Mouse (Mus musculus): ENCODE measurements around the gene Grcc10. TPM values are rescaled to one million over a fixed set of nuclear protein-coding genes. Genes with fewer than 3 reads are reported as not detected.

The Grcc10 gene
- polyA plus RNA-seq, 1 experiment from 2014 or later = 519 TPM

DNA sequence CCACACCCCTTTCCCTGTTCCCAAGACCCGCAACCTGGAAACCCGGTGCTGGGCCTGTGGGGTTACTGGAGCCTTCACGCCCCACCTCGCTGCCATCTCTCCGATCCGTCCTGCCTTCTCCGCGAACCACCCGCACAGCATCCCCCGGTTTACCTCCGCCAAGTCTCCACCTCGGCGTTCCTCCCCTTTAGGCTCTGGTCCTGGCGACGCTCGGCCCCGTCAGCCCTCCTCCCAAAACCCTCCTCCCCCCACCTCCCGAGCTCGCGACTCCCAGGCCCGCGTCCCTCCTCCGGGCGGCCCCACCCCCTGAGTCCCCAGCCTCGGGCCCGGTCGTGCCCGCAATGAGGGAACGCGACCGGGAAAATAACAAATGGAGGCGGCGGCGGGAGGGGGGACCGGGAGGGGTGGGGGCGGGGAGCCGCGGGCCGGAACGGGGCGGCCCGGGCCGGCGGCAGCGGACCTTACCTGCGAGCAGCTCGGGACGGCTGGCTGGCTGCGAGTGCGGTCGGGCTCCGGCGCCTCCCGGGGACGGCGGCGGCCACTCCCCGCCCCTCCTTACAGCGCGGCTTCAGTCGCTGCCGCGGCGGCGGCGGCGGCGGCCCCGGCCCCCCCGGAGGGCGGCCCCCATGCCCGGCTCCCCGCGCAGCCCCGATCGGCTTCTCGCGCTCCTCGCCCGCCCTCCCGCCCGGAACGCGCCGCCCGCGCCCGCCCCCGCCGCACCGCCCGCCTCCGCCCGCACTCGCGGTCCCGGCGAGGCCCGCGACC lies 14.8 kb upstream of the Grcc10 start, which contains the start of the genes Gm45234 and Atn1:
Gene Gm45234 (minus strand): TSS at position 191 of the 765 bp plus-strand sequence.
Gene Atn1 (minus strand): TSS at position 694 of the 765 bp plus-strand sequence.
- H3K4me2 ChIP-seq = peak within 1 kb of the TSS; percentile 75
- no peaks in the 10 kb centered on the region; the same call in 1 of the 2 replicates for H3K27me3 ChIP-seq
- H3K36me3 ChIP-seq = peaks cover 15% of the 10 kb centered on the region; the same call in 1 of the 2 replicates
- H3K9ac ChIP-seq = peak within 1 kb of the TSS; percentile 96
- peak within 1 kb of the TSS; percentile 97 for H3K27ac ChIP-seq
- peak; percentile 73 for ATAC-seq (replicated peaks; ENCODE audit: low FRiP score)
- under 1% methylated on average over 64 of the region's 100 CpGs for WGBS
- peaks cover 56% of the 10 kb centered on the region for H3K4me1 ChIP-seq
- H3K4me3 ChIP-seq (replicated peaks) = peak within 1 kb of the TSS; percentile 85
- no peaks in the 10 kb centered on the region for H3K9me3 ChIP-seq (replicated peaks)

DNA sequence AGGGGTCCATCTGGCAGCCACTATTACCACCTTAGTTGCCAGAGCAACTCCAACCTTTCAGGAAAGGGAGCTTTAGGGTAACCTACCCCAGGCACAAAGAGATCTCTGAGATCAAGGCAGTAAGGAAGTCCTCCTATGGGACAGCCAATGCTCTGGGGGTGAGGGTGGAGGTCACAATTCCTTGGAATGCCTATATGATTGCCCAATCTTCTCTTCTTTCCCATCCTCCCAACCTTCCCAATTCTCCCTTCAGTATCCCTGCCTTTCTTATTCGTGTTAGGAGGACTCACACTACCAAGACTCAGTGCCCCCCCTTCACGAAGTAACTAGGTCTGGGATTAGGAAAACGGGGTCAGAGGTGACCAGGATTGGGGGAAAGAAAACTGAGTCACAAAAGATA lies 14.1 kb upstream of the Grcc10 start:
- no peaks in the 10 kb centered on the region for H3K9me3 ChIP-seq (replicated peaks)
- peak overlapping the region; percentile 85 for H3K4me3 ChIP-seq (replicated peaks)
- H3K36me3 ChIP-seq = peaks cover 16% of the 10 kb centered on the region; the same call in 1 of the 2 replicates
- H3K4me2 ChIP-seq = peak overlapping the region; percentile 75
- ATAC-seq (replicated peaks; ENCODE audit: low FRiP score) = no peak
- H3K4me1 ChIP-seq = peaks cover 59% of the 10 kb centered on the region
- H3K9ac ChIP-seq = peak overlapping the region; percentile 96
- no peaks in the 10 kb centered on the region; the same call in 1 of the 2 replicates for H3K27me3 ChIP-seq
- H3K27ac ChIP-seq = peak overlapping the region; percentile 97
- 3% methylated on average over 3 of the region's 3 CpGs for WGBS

DNA sequence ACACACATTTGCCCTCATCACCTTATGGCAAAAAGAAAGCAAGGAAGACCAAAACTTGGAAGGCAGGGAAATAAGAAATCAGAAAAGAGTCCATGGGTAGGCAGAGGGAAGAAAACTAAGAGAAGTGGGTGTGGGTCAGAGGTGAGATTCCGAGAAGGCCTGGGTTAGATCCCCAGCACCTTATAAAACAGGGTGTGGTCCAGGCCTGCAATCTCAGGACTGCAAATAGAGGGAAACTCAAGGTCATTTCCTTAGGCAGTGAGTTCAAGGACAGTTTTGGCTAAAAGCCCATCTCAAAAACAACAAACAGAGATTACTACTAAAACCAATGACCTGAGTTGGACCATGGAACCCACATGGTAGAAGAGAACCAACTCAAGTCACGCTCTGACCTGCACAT lies 12.7 kb upstream of the Grcc10 start:
- Histone ChIP-seq H3K36me3 (peaks cover 24% of the 10 kb centered on the region), H3K4me3 (replicated peaks) (no peak overlapping the region), H3K9me3 (replicated peaks) (no peaks in the 10 kb centered on the region), H3K9ac (no peak overlapping the region), H3K4me2 (peak overlapping the region; percentile 75; the same call in 1 of the 2 replicates), H3K27ac (no peak overlapping the region), H3K27me3 (no peaks in the 10 kb centered on the region), H3K4me1 (peaks cover 50% of the 10 kb centered on the region)
- no peak for ATAC-seq (replicated peaks; ENCODE audit: low FRiP score)
- 89% methylated on average over 2 of the region's 2 CpGs for WGBS

DNA sequence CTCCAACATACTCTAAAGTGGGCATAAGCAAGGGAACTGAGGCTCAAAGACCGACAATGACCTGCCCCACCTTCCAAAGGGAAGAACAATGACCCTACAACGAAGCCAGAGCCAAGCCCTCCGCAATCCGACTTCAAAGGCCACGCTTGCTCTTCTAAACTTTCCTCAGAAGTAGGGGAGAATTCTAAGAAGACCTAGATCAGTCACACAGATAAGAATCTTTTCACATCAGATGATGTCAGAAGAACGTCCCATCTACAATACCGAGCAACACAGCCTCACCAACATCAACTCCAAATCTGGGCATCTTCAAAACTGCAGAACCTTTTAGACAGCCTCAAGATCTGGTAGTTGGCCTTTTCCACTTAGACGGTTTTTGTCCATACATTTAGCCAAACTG lies 9.2 kb upstream of the Grcc10 start:
- peaks cover 52% of the 10 kb centered on the region for H3K36me3 ChIP-seq
- ATAC-seq (replicated peaks; ENCODE audit: low FRiP score) = no peak
- 82% methylated on average over 8 of the region's 8 CpGs for WGBS
- no peak overlapping the region for H3K4me2 ChIP-seq
- H3K27ac ChIP-seq = no peak overlapping the region
- no peak overlapping the region for H3K4me3 ChIP-seq (replicated peaks)
- H3K9me3 ChIP-seq (replicated peaks) = no peaks in the 10 kb centered on the region
- H3K27me3 ChIP-seq = no peaks in the 10 kb centered on the region
- H3K4me1 ChIP-seq = peaks cover 51% of the 10 kb centered on the region
- H3K9ac ChIP-seq = no peak overlapping the region

DNA sequence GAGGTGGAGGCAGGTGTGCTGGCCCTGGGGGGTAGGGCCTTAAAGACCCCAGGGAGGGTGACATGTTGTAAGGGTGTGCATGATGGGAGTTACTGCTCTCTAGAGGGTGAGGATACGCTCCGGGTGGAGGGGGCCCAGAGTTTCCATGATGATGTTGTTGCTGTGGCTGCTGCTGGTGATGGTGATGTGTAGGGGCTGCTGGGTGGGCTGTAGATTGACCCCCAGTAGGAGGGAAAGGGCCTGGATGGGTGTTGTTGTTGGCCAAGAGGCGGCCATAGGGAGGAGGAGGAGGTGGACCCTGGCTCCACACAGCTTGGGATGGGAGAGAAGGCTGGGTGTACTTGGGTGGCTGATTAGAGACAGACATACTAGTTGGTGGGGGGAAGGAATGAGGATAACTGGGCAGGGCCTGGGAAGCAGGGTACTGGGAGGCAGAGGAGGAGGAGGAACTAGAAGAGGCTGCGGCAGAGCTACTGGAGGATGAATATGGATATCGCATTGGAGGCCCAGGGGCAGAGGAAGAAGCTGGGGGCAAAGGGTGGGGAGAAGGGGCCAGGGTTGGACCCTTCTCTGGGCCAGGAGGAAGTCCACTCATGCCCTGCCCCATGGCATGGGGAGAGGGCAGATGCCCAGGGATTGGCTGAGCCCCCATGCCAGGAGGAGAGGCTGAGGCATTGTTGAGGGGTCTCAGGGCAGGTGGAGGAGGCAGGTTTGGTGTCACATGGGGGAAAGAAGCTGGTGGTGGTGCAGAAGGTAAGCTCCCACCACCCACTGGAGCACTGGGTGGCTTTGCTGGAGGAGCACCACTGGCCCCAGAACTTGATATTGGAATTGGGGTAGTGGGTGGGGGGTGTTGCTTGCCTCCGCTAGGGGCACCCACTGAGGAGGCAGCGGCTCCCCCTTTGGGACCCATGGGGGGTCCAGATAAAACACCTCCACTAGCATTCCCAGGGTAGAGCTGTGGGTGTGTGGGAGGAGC lies 5.8 kb upstream of the Grcc10 start:
- Histone ChIP-seq H3K27me3 (no peaks in the 10 kb centered on the region), H3K4me1 (peaks cover 47% of the 10 kb centered on the region), H3K9ac (peak overlapping the region; percentile 71), H3K4me3 (replicated peaks) (peak overlapping the region; percentile 55), H3K9me3 (replicated peaks) (no peaks in the 10 kb centered on the region), H3K27ac (peak overlapping the region; percentile 95; the same call in 1 of the 2 replicates), H3K36me3 (peaks cover 73% of the 10 kb centered on the region), H3K4me2 (peak overlapping the region; percentile 94)
- 82% methylated on average over 7 of the region's 7 CpGs for WGBS
- ATAC-seq (replicated peaks; ENCODE audit: low FRiP score) = no peak; the same call in 1 of the 2 replicates

DNA sequence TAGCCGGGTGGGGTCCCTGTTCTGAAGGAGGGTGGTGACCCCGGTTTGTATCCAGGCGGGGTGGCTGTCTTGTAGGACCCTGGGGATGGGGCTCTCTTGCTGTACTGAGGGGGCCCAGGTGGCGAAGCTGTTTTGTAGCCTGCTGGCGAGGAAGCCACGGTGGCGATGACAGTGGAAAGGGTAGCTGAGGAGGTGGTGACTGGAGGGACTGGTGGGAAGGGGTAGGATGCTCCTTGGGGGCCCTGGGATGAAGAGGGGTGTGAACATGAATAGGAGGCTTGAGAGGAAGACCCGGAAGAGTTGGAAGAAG lies 5.1 kb upstream of the Grcc10 start:
- H3K9ac ChIP-seq = peak overlapping the region; percentile 71
- ATAC-seq (replicated peaks; ENCODE audit: low FRiP score) = peak; percentile 3
- H3K4me1 ChIP-seq = peaks cover 52% of the 10 kb centered on the region
- H3K36me3 ChIP-seq = peaks cover 69% of the 10 kb centered on the region
- H3K27me3 ChIP-seq = no peaks in the 10 kb centered on the region
- WGBS = 24% methylated on average over 8 of the region's 8 CpGs
- H3K27ac ChIP-seq = peak overlapping the region; percentile 95
- peak overlapping the region; percentile 55 for H3K4me3 ChIP-seq (replicated peaks)
- H3K4me2 ChIP-seq = peak overlapping the region; percentile 94
- H3K9me3 ChIP-seq (replicated peaks) = no peaks in the 10 kb centered on the region

DNA sequence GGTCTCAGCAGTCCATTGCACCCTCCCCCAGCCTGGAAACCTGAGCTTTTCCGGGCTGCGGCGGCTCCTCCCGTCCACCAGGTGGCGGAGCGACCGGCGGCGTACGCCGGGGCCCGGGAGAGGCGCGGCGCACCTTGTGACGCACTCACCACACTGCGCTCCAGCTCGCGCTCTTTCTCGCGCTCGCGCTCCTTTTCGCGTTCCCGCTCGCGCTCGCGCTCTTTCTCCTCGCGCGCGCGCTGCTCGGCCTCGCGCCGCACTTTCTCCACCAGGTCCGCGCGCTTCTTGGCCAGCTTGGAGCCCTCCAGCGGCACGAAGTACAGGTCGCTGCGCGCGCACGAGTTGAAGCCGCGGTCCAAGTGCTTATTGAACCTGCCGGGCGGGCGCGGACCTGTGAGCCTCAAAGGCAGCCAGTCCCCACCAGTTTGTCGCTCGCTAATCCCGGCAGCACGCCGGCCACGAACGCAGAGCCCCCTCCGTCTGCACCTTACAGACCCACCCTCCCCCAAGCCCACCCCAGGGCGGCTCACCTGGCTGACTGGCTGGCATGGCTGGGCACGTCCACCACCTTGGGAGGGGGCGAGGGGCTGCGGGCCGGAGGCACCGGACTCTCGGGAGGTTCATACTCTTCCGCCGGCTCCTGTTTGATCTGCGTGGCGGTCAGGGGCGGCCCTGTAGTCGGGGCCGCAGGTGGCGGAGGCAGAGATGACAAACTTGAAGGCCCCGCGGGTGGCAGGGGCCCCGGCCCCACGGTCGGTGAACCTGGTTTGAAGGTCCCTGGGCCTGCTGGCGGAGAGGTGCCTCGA lies 4.5 kb upstream of the Grcc10 start:
- peak overlapping the region; percentile 94 for H3K4me2 ChIP-seq
- ATAC-seq (replicated peaks; ENCODE audit: low FRiP score) = peak; percentile 85
- WGBS = 2% methylated on average over 85 of the region's 85 CpGs

DNA sequence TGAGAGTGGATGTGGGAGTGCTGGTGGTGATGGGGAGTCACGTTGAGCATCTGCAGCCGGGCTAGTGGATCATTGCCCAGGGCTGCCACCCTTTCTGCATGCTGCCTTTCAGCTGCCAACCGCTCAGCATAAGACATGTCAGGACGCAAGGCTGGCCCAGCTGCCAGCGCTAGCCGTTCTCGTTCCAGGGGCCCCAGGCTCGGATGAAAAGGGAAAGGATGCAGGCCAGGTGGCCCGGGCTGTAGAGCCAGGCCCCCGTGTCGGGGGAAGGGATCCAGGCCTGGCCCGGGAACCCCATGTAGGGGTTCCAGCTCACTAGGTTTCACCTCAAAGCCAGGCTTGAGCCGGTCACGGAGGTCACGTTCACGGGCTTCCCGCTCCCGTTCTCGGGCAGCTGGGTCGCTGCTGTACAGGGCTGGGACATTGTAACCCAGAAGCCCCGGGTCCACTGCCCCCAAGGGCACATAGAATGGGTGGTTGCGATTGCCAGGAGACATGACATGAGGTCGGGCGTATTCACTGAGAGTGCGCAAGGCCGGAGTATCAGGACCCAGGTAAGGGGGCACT lies 3.7 kb upstream of the Grcc10 start:
- Histone ChIP-seq H3K9me3 (replicated peaks) (no peaks in the 10 kb centered on the region), H3K36me3 (peaks cover 65% of the 10 kb centered on the region), H3K27ac (peak overlapping the region; percentile 95), H3K4me3 (replicated peaks) (peak overlapping the region; percentile 55), H3K9ac (peak overlapping the region; percentile 10), H3K4me2 (peak overlapping the region; percentile 94), H3K27me3 (no peaks in the 10 kb centered on the region), H3K4me1 (peaks cover 52% of the 10 kb centered on the region)
- 0 out of 2 replicates have a peak, but pooled peaks have one; percentile 1 for ATAC-seq (replicated peaks; ENCODE audit: low FRiP score)
- 48% methylated on average over 26 of the region's 26 CpGs for WGBS

More for the DNA sequence above, 4.5 kb upstream of the Grcc10 start:
- Histone ChIP-seq H3K9ac (peak overlapping the region; percentile 71), H3K27me3 (no peaks in the 10 kb centered on the region), H3K4me1 (peaks cover 52% of the 10 kb centered on the region), H3K4me3 (replicated peaks) (peak overlapping the region; percentile 55), H3K9me3 (replicated peaks) (no peaks in the 10 kb centered on the region), H3K36me3 (peaks cover 65% of the 10 kb centered on the region), H3K27ac (peak overlapping the region; percentile 95)

DNA sequence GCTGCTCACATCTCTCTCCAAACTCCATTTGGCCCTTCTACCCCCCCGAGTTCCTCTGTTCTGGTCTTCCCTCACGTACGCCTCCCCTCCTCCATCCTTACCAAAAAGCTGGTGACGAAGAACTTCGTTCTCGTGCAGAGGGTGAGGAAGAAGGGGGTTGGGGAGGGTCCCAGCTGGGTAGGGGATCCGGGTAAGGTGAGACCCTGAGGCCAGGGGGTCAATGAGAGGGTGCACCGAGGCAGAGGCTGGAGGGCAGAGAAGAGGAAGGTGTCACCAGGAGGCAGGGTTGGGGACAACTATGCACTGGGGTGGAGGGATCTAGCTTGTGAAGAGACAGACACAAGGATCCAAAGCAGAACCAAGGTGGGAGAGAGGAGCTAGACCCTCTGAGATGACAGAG lies 2.5 kb upstream of the Grcc10 start:
- Histone ChIP-seq H3K27ac (no peak overlapping the region), H3K4me3 (replicated peaks) (no peak overlapping the region), H3K9me3 (replicated peaks) (no peaks in the 10 kb centered on the region), H3K27me3 (no peaks in the 10 kb centered on the region), H3K9ac (no peak overlapping the region), H3K4me1 (peaks cover 63% of the 10 kb centered on the region), H3K36me3 (peaks cover 54% of the 10 kb centered on the region), H3K4me2 (no peak overlapping the region)
- WGBS = 84% methylated on average over 8 of the region's 8 CpGs
- no peak for ATAC-seq (replicated peaks; ENCODE audit: low FRiP score)

DNA sequence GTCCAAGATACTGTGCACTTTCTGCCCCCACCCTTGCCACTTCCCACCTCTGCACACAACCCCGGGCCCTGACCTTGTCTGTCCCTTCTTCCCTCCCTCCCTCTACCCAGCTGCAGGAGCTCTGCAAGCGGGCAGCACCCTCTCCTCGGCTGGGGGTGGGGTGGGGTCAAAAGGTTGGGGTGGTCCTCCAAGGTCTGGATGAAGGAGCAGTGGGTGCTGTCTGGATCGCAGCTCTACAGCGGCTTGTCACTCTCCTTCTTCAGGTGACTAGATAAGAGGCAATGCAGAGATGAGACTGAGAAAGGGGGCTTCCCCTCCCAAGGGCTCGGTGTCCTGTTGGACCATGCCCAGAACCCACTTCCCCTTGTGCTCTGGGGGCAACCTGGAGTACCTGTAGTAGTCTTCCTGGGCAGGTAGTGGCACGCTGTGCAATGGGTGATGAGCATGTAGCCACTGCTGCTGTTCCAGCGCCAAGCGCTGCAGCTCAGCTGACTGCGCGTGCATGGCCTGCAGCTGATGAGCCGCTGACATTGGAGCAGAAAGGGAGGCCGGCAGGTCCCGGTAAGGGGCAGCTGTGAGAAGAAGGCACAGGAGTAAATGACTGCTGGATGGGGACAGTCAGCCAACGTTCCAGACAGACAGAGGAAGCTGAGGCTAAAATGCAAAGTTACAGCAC lies 1.8 kb upstream of the Grcc10 start:
- Histone ChIP-seq H3K36me3 (peaks cover 48% of the 10 kb centered on the region), H3K27ac (no peak overlapping the region), H3K4me3 (replicated peaks) (no peak overlapping the region), H3K9me3 (replicated peaks) (no peaks in the 10 kb centered on the region), H3K4me1 (peaks cover 69% of the 10 kb centered on the region), H3K9ac (peak overlapping the region; percentile 14; the same call in 1 of the 2 replicates), H3K4me2 (no peak overlapping the region), H3K27me3 (no peaks in the 10 kb centered on the region)
- no peak for ATAC-seq (replicated peaks; ENCODE audit: low FRiP score)
- 89% methylated on average over 15 of the region's 15 CpGs for WGBS
